In genomic region chrX:74392535-74393443, GRCm38 (mm10) we compare ENCODE assay signal across 8 mouse cellular contexts. TPM values are rescaled to one million over a fixed set of nuclear protein-coding genes. Genes with fewer than 3 reads are reported as not detected.
DNase-seq lines count a peak whose midpoint lies in the region; ATAC-seq and TF ChIP-seq lines count a peak whose summit lies in the region.

Gene Fam3a (minus strand): TSS chrX:74393272.
Gene Ikbkg (plus strand): TSS chrX:74393290.

- H3K4me1 ChIP-seq in cortical plate, adult 2 months (ENCODE audit: control insufficient read depth, insufficient read depth, low read length) = no peaks in the 10 kb centered on the region; the same call in 1 of the 2 replicates

- peak; percentile 88 for TF ChIP-seq POLR2A in cortical plate, adult 2 months (IDR thresholded peaks at IDR 0.05; ENCODE audit: extremely low read depth, insufficient read depth, low read length)

- peak; percentile 98 for ATAC-seq in activated CD4-positive, CD25-positive, alpha-beta regulatory T cell, adult 4 months
- ATAC-seq in megakaryocyte-erythroid progenitor cell, adult 5-6 weeks (replicated peaks; ENCODE audit: low FRiP score, low TSS enrichment, poor library complexity, severe bottlenecking) = peak; percentile 100

- H3K4me3 ChIP-seq in cortical plate, adult 2 months (ENCODE audit: insufficient read depth, low read length) = peak within 1 kb of the TSS; percentile 60

- no peak for TF ChIP-seq CTCF in cortical plate, adult 2 months (IDR thresholded peaks at IDR 0.05; ENCODE audit: extremely low read depth, insufficient read depth, low read length)

- 0 out of 2 replicates have a peak within 1 kb of the TSS, but pooled peaks have one; percentile 52 for H3K27ac ChIP-seq in cortical plate, adult 2 months (ENCODE audit: insufficient read depth, low read length)

- peak; percentile 65 to 74 for DNase-seq in gastrocnemius, adult 8-10 months (ENCODE audit: low spot score in 2 of 2)
- DNase-seq in induced T-regulatory cell, adult 2 months (ENCODE audit: low read depth) = peak; percentile 91
- DNase-seq in left cerebral cortex, postnatal 10 days (ENCODE audit: extremely low spot score in 1 of 2, low spot score in 2 of 2) = peak; percentile 60 to 91
- DNase-seq in right cerebral cortex, postnatal 25 days = peak; percentile 83
- DNase-seq in urinary bladder, postnatal 4 days (ENCODE audit: low spot score in 2 of 2) = peak; percentile 78 to 79

- intact Hi-C loops in left cerebral cortex, postnatal 10 days (cut with DNase I) = no loop called here

RNA-seq across cellular contexts. Expression of gene Fam3a, which starts in this region (rescaled TPM):
- polyA plus RNA-seq in activated CD4-positive, CD25-positive, alpha-beta regulatory T cell, adult 4 months (2017; shearing (Covaris generic)) = 10 to 100 TPM; 17.6 to 27.2 TPM
- 31.6 TPM in 2 replicates for polyA plus RNA-seq in cortical plate, adult 2 months (2012; rRNA removed)
- 10 to 100 TPM; 12.8 to 15.3 (median 14.2) TPM for total RNA-seq in gastrocnemius, adult 8-10 months (2022)
- 10 to 100 TPM; 16.4 to 24.1 TPM for total RNA-seq in left cerebral cortex, postnatal 10 days (2021)
- total RNA-seq in megakaryocyte-erythroid progenitor cell, adult 5-6 weeks (2014; fragmentation: Nextera tagmentation) = 13.1 and 16.5 TPM in 2 replicates
- total RNA-seq in megakaryocyte-erythroid progenitor cell, adult 5-6 weeks (2017) = 12.8 and 21.1 TPM in 2 replicates

RNA-seq across cellular contexts. Expression of gene Ikbkg, which starts in this region (rescaled TPM):
- polyA plus RNA-seq in activated CD4-positive, CD25-positive, alpha-beta regulatory T cell, adult 4 months (2017; shearing (Covaris generic)) = 10 to 100 TPM; 35.4 to 38.5 TPM
- 21.3 and 22.1 TPM in 2 replicates for polyA plus RNA-seq in cortical plate, adult 2 months (2012; rRNA removed)
- 10 to 100 TPM; 21.6 to 31.2 (median 25.5) TPM for total RNA-seq in gastrocnemius, adult 8-10 months (2022)
- total RNA-seq in left cerebral cortex, postnatal 10 days (2021) = 10 to 100 TPM; 42.9 to 45.7 TPM
- 12.6 and 16.4 TPM in 2 replicates for total RNA-seq in megakaryocyte-erythroid progenitor cell, adult 5-6 weeks (2014; fragmentation: Nextera tagmentation)
- 25.7 and 45.8 TPM in 2 replicates for total RNA-seq in megakaryocyte-erythroid progenitor cell, adult 5-6 weeks (2017)

Comparison
In these comparisons a context has a peak if more than half of its experiments do, and no peak if none do; other contexts are left out.
1. Peak in every context shown above with its lines: DNase-seq, ATAC-seq, H3K4me3 ChIP-seq and H3K27ac ChIP-seq.